Mouse (Mus musculus) Patski (cell line): Measurements from ENCODE around the gene Pabpc4. TPM values are rescaled to one million over a fixed set of nuclear protein-coding genes. Genes with fewer than 3 reads are reported as not detected.
"Not testable (repeated sequence)": the region's sequence is repeated elsewhere in the genome, so short reads cannot be mapped to it uniquely, and the experiment has no call there.

Experiments used
- ATAC-seq: fragments of 100-300 bp; one replicate; pipeline ENCODE4 v1.8.0; 2021
- CTCF ChIA-PET: fragments of 350-600 bp; sonication (Branson Sonifier 250); formaldehyde crosslinking; loops from one replicate; lab custom pipeline; 2022; ENCODE audit warnings: inconsistent platforms; lab: Charles Lee
- POLR2A ChIA-PET: fragments of 350-600 bp; sonication (Branson Sonifier 250); formaldehyde crosslinking; loops from one replicate; lab custom pipeline; 2022; ENCODE audit warnings: antibody characterized with exemption, inconsistent platforms; lab: Charles Lee
- DNase-seq: peaks from one replicate; pipeline ENCODE4 v3.0.0-alpha.2; 2011; ENCODE audit warnings: low read depth, low spot score
- H3K27me3 ChIP-seq: fragments of 371-371 bp; one replicate; pipeline ENCODE4 v1.5.1; 2021
- CTCF ChIP-seq: fragments of 100-300 bp; IDR thresholded peaks from one replicate; pipeline ENCODE4 v1.5.1; 2021
- in situ Hi-C: fragments of 300-500 bp; cut with MboI; formaldehyde crosslinking; loops from 3 replicates; pipeline ENCODE4 v1.11.1; 2018; ENCODE audit warnings: low pct_unique_long_range_greater_than_20kb, mixed read lengths
- polyA plus RNA-seq: library from polyadenylated mRNA; unstranded; gene quantifications from one replicate; pipeline ENCODE4 v1.2.3, GENCODE M21; 2021

Gene Pabpc4
- polyA plus RNA-seq, 1 experiment from 2014 or later, result 59.9 TPM

DNA sequence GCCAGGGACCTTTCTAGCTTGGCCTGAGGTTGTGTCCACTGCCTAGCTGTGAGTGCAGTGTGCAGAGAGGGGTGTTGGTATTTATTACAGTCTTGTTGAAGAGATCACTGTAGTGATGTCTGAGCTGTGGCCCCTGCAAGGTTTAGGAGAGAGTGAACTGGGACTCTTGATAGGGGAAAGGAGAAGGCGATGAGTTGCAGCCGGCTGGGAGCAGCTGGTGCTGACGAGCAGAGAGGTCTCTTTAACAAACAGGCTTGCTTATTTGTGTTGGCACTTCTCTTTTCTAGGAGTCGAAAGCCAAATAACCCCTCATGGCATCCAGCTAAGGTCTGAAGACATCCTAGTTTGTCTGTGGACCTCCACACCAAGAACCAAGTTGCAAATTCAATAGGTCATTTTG, 36.1 kb downstream of the Pabpc4 start:
- DNase-seq, result no peak
- POLR2A ChIA-PET, result no interaction called here
- CTCF ChIA-PET, result no interaction called here
- in situ Hi-C loops, result no loop called here
- no peak for ATAC-seq
- no peak for TF ChIP-seq CTCF
- H3K27me3 ChIP-seq, result no peaks in the 10 kb centered on the region

DNA sequence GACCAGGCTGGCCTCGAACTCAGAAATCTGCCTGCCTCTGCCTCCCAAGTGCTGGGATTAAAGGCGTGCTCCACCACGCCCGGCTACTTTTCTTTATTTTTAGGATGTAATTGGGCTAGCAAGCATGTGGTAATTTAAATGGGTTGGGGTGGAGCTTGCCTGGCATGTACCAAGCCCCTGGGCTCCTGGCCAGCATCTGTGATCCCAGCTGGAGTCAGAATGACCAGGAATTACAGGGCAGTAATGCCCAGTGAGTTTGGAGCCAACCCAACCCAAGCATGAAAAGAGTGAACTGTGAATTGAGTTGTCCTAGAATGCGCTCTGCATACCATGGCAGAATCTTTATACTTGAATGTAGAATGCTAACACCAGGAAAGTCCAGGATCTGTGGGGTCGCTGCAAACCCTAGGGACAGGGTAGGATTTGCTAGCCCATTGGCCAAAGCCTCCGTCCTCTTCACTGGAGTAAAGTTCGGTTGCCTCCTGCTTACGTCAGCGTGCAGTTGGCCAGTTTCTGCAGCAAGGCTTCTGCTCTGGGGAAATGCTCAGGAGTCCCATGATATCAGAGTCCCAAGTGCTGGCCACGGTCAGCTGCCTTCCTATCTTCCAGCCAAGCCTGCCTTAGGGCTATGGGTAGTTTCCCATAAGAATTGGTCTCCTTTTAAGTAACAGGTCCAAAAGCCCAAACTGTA, 37.0 kb downstream of the Pabpc4 start:
- H3K27me3 ChIP-seq, result no peaks in the 10 kb centered on the region
- ATAC-seq (no peak), DNase-seq (no peak)
- CTCF ChIA-PET, result no interaction called here
- in situ Hi-C loops, result no loop called here
- TF ChIP-seq CTCF, result no peak
- POLR2A ChIA-PET, result no interaction called here

DNA sequence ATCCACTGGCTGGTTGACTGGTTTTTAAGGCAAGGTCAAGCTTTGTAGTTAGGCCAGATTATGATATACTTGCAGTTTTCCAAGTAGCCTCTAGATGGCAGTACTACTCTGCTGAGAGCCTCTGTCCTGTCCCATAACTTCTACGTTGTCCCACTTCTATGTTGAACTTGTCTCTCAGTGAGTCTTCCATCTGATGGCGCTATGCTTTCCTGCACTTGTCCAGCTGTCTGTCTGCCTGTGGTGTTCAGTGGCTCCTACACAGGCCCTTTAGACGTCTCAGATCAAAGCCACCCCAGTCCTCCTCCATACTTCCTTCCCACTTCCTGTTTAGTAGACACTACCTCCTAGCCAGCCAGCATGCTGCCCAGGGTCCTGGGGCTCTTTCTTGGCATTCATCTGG, 43.6 kb downstream of the Pabpc4 start:
- peak; percentile 77 for TF ChIP-seq CTCF
- in situ Hi-C loops, result loop anchor here (10.0 kb wide), 1 partner anchor 369 kb away; no protein-coding TSS in a partner anchor

DNA sequence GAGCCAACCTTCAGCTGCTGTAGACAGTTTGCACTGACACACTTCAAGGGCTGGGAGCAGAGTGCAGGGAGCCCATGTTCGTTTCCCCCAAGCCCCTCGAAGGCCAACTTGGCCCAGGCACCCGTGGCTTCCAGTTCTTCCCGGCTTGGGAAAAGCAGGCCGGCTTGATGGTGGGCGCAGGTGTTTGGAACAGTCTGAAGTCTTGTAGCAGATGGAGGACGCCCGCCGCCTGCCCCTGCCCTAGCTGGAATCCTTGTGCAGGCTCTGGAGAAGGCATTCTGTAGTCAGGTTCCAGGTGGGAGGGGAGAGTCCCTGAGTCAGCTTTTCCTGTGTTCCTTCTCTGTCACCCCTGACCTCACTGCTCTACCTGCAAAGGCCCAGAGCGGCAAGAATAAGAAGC, 44.8 kb downstream of the Pabpc4 start:
- no peak for TF ChIP-seq CTCF
- no peak for ATAC-seq
- POLR2A ChIA-PET, result no interaction called here

More for the DNA sequence above, 43.6 kb downstream of the Pabpc4 start:
- no peaks in the 10 kb centered on the region for H3K27me3 ChIP-seq
- CTCF ChIA-PET, result interaction anchor here (0.6 to 2.0 kb wide), 11 partner anchors 9 to 228 kb away, joined by 3 to 8 read pairs (median 4); no protein-coding TSS in a partner anchor
- no peak for DNase-seq
- peak; percentile 60 for ATAC-seq
- POLR2A ChIA-PET, result no interaction called here

DNA sequence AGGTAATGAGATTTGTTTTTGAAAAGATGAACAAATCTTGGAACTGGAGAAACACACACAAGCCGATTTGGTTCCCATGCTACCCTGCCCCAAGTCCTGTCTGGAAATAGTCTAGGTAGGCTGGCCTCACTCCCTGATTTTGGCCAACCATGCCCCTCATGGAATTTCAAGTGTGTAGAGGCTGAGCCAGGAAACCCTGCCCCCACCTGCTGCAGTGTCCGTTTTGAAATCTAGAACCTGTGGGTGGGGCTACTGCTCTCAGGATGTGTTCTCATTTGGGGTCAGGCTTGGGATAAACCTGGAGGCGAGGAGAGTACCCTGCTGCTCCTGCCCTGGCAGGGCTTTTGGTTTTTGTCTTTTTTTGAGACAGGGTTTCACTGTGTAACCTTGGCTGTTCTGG, 46.1 kb downstream of the Pabpc4 start:
- no peaks in the 10 kb centered on the region for H3K27me3 ChIP-seq
- ATAC-seq (no peak), DNase-seq (no peak)
- ChIA-PET CTCF (interaction anchor here (1.4 kb wide), 1 partner anchor 36 kb away, joined by 3 read pairs; no protein-coding TSS in a partner anchor), POLR2A (interaction anchor here (0.6 kb wide), 2 partner anchors 135 to 340 kb away, joined by 3 read pairs; no protein-coding TSS in a partner anchor)
- no peak for TF ChIP-seq CTCF
- in situ Hi-C loops, result loop anchor here (10.0 kb wide), 1 partner anchor 367 kb away; no protein-coding TSS in a partner anchor

More for the DNA sequence above, 44.8 kb downstream of the Pabpc4 start:
- in situ Hi-C loops, result loop anchor here (10.0 kb wide), 1 partner anchor 368 kb away; no protein-coding TSS in a partner anchor
- DNase-seq, result no peak
- H3K27me3 ChIP-seq, result no peaks in the 10 kb centered on the region
- CTCF ChIA-PET, result interaction anchor here (0.7 to 2.0 kb wide), 2 partner anchors 13 to 61 kb away, joined by 3 to 5 read pairs; no protein-coding TSS in a partner anchor

DNA sequence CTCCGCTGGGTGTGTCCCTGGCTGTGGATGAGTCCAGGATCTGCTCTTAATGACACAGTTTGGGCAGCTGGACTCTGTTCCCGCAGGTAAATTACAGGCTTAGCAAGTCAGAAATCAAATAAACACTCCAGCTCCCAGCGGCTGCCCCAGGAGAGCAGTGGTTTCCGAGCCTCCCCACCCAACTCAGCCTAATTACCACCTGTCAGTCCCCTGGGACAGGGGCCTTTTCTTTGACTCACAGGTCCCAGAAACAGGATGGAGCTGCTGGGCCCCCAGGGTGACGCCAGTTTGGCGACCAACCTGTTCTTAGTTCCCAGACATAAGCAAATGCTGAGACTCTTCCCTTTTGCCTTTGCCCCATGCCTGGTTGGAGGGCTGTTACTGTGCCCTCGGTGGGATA, 49.7 kb downstream of the Pabpc4 start:
- DNase-seq (no peak), ATAC-seq (no peak)
- in situ Hi-C loops, result no loop called here
- POLR2A ChIA-PET, result no interaction called here
- no peaks in the 10 kb centered on the region for H3K27me3 ChIP-seq
- CTCF ChIA-PET, result no interaction called here
- no peak for TF ChIP-seq CTCF

DNA sequence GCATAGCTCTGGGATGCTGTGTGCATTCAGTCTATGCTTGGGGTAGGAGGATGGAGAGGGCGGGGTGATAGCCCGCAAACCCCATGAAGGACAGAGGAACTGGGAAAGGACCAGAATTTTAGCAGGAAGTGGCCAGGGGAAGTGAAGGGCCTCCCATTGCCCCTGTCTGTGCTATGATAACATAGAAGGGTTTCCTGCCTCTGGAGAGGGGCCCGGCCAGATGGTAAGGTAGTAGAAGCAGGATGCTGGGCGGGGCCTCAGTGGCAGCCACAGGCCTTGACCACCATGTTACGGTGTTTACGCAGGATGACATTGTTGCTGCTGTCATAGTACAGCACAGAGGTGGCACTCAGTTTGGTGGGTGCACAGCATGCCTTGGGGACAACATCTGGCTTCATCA, 50.9 kb downstream of the Pabpc4 start:
- no peak for ATAC-seq
- ChIA-PET CTCF (no interaction called here), POLR2A (no interaction called here)
- TF ChIP-seq CTCF, result no peak
- no peak for DNase-seq
- in situ Hi-C loops, result no loop called here
- H3K27me3 ChIP-seq, result no peaks in the 10 kb centered on the region

DNA sequence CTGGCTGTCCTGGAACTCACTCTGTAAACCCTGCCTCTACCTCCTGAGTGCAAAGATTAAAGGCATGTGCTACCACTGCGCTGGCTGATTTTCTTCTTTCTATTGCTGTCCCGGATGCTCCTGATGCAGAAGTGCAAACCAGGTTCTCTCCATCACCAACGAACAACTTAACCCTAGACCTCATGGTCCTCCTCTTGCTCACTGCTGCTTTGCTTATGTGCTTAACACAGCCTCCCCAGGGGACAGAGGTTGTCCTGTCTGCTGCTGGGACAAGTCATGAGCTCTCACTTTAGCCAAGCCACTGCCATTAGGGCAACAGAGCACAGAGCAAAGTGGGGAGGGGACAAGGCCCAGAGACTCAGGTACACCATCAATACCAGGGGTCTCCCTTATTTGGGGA, 52.3 kb downstream of the Pabpc4 start:
- POLR2A ChIA-PET, result no interaction called here
- H3K27me3 ChIP-seq, result no peaks in the 10 kb centered on the region
- DNase-seq, result no peak
- no peak for ATAC-seq
- in situ Hi-C loops, result no loop called here
- CTCF ChIA-PET, result no interaction called here
- no peak for TF ChIP-seq CTCF

DNA sequence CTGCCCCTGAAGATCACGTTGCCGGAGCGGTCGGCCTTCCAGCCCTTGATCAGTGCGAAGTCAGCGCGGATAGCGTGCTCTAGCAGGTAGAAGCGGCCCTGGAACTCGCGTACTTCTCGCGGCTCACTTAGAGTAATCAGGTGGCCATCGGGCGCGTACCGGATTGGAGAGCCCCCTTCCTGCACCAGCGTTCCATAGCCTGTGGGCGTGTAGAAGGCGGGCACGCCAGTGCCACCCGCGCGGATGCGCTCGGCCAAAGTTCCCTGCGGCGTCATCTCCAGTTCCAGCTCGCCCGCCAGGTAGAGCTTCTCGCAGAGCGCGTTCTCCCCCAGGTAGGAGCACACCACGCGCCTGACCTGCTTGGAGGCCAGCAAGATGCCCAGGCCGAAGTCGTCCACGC, 60.8 kb downstream of the Pabpc4 start:
- in situ Hi-C loops, POLR2A ChIA-PET, H3K27me3 ChIP-seq, ATAC-seq, CTCF ChIA-PET, DNase-seq: not testable (repeated sequence)

DNA sequence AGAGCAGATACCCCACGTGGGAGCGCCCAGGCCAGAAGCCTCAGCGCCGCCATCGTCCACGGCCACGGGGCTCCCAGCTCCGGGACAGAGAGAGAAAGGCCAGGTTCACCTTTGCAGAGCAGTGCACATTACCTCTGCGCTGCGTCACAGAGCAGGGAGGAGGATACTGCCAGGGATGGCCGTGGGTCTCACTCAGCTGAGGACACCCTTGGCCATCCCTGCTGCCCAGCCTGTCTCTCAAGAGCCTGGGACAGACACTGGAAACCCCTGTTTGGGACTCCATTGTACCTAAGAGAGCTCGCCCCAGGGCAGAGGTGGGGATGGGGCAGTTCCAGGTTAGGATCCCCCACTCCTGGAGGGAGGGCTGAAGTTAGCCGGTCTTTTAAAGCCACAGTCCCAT, 61.4 kb downstream of the Pabpc4 start, which contains the start of gene Oxct2a:
Gene Oxct2a (minus strand): TSS at position 101 of the 400 bp plus-strand sequence.
- ATAC-seq (no peak), DNase-seq (no peak)
- no peaks in the 10 kb centered on the region for H3K27me3 ChIP-seq
- ChIA-PET CTCF (no interaction called here), POLR2A (no interaction called here)
- TF ChIP-seq CTCF, result no peak
- in situ Hi-C loops, result no loop called here

DNA sequence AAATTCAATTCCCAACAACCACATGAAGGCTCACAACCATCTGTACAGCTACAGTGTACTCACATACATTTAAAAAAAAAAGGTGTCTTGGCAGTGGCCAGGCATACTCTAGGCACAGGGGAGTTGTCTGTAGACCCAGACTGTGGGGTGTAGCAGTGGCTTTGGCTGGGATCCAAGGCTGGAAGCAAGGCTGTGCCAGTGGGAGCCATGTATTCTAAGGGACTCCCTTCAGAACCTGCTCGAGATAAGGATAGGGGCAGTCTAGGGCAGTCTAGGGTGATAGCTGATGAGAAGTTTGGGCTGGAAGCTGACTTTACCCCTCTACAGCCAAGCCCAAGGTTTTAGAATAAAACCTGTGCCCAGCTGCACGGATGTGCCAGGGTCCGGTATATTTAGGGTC, 63.9 kb downstream of the Pabpc4 start:
- DNase-seq (no peak), ATAC-seq (no peak)
- no peak for TF ChIP-seq CTCF
- POLR2A ChIA-PET, result no interaction called here
- CTCF ChIA-PET, result no interaction called here
- H3K27me3 ChIP-seq, result no peaks in the 10 kb centered on the region
- in situ Hi-C loops, result no loop called here
